Mouse (Mus musculus) C2C12 (cell line): ENCODE results near the gene Sntg2.

Experiments
- CTCF ChIP-seq: IDR thresholded peaks from one replicate; pipeline ENCODE4 v1.5.1; 2011; ENCODE audit not compliant: control insufficient read depth, insufficient read depth, insufficient read length
- FOSL1 ChIP-seq: IDR thresholded peaks from one replicate; pipeline ENCODE4 v1.8.0; 2011; ENCODE audit warnings: mild to moderate bottlenecking, low read length; ENCODE audit not compliant: poor library complexity, insufficient read depth, severe bottlenecking
- MAX ChIP-seq: IDR thresholded peaks from one replicate; pipeline ENCODE4 v1.6.1; 2011; ENCODE audit warnings: mild to moderate bottlenecking, control low read depth
- MYOD1 ChIP-seq: IDR thresholded peaks from one replicate; pipeline ENCODE4 v1.6.1; 2011; ENCODE audit warnings: low read depth; ENCODE audit not compliant: control insufficient read depth, insufficient read length
- MYOG ChIP-seq: IDR thresholded peaks from one replicate; pipeline ENCODE4 v1.6.1; 2011; ENCODE audit not compliant: control insufficient read depth, insufficient read length; ENCODE audit errors: extremely low read depth
- USF1 ChIP-seq: IDR thresholded peaks from one replicate; pipeline ENCODE4 v1.6.1; 2011; ENCODE audit warnings: low read depth, mild to moderate bottlenecking, control low read depth, moderate library complexity

DNA sequence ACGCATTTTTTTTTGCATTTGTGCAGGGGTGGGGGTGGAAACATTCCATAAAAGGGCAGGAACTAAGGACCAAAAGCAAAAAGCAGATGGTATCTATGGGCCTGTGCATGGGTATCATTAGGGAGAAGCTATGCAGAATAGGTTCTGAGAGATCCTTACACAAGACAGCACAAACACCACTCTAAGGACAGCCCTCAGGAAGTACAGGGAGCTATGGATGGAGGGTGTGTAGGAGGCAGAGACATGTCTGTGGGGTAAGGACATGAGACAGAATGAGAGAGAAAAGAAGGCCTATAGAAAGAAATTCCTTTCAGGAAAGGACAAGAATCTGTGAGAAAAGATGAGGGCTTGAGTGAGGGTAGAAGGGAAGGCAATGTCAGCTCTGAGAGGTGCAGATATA, 193.6 kb downstream of the Sntg2 start:
- no peak for TF ChIP-seq CTCF
- no peak for TF ChIP-seq MYOG
- TF ChIP-seq MAX = no peak
- no peak for TF ChIP-seq USF1
- no peak for TF ChIP-seq FOSL1
- TF ChIP-seq MYOD1 = no peak
